Mouse (Mus musculus) intestine, postnatal 0 days (tissue): ENCODE results near the gene H2-D1. TPM values are rescaled to one million over a fixed set of nuclear protein-coding genes. Genes with fewer than 3 reads are reported as not detected.

Source experiments
- ATAC-seq: fragments of 200-750 bp; cut with Nextera tagmentation; 2 replicates; pipeline ENCODE4 v1.8.0; 2017; ENCODE audit warnings: mild to moderate bottlenecking, moderate TSS enrichment, moderate library complexity
- H3K27ac ChIP-seq: fragments of 300-500 bp; sonication (generic); 2 replicates; pipeline ENCODE4 v1.5.1; 2014; ENCODE audit warnings: mild to moderate bottlenecking, low read depth, low read length, moderate library complexity
- H3K27me3 ChIP-seq: fragments of 300-500 bp; sonication (generic); replicated peaks from 2 replicates; pipeline ENCODE4 v1.6.1; 2014; ENCODE audit warnings: low read length, mixed read lengths; ENCODE audit not compliant: control insufficient read depth, insufficient read depth
- H3K36me3 ChIP-seq: fragments of 300-500 bp; sonication (generic); 2 replicates; pipeline ENCODE4 v1.6.1; 2014; ENCODE audit warnings: mild to moderate bottlenecking, moderate library complexity; ENCODE audit not compliant: control insufficient read depth, insufficient read depth
- H3K4me1 ChIP-seq: fragments of 300-500 bp; sonication (generic); replicated peaks from 2 replicates; pipeline ENCODE4 v1.6.1; 2014; ENCODE audit warnings: antibody characterized with exemption, low read length, mixed read lengths; ENCODE audit not compliant: control insufficient read depth, insufficient read depth
- H3K4me2 ChIP-seq: fragments of 300-500 bp; sonication (generic); replicated peaks from 2 replicates; pipeline ENCODE4 v1.6.1; 2014; ENCODE audit warnings: low read depth, mild to moderate bottlenecking, moderate library complexity
- H3K4me3 ChIP-seq: fragments of 300-500 bp; sonication (generic); 2 replicates; pipeline ENCODE4 v1.5.1; 2014; ENCODE audit warnings: low read depth, low read length
- H3K9ac ChIP-seq: fragments of 300-500 bp; sonication (generic); 2 replicates; pipeline ENCODE4 v1.6.1; 2014; ENCODE audit warnings: mild to moderate bottlenecking, low read depth, low read length
- H3K9me3 ChIP-seq: fragments of 300-500 bp; sonication (generic); 2 replicates; pipeline ENCODE4 v1.6.1; 2016; ENCODE audit warnings: mixed run types; ENCODE audit not compliant: control insufficient read depth
- CTCF ChIP-seq: sonication (generic); IDR thresholded peaks from 2 replicates; pipeline ENCODE4 v1.5.1; 2016; ENCODE audit warnings: low read depth, mild to moderate bottlenecking, control low read depth, antibody characterized with exemption, moderate library complexity
- WGBS: fragments of 180-500 bp; shearing (Covaris S2); extraction: QIAGEN DNeasy Blood & Tissue Kit; methylation state at CpG from one replicate; pipeline ENCODE4 v1.1.7; 2014; 5-methylcytosine and 5-hydroxymethylcytosine counted together
- polyA plus RNA-seq: library from polyadenylated mRNA; unstranded; fragments of >200 nt; fragmentation: Nextera tagmentation; extraction: Ambion mirVana; gene quantifications from 2 replicates; pipeline ENCODE4 v1.2.1, GENCODE M21; 2015

H2-D1 gene
- polyA plus RNA-seq, 1 experiment from 2014 or later: 681 TPM

GRCm38 (mm10) chr17:35258492-35259478, 3.7 kb upstream of the H2-D1 start:
- peak; percentile 27; the same call in 1 of the 2 replicates for TF ChIP-seq CTCF
- H3K36me3 ChIP-seq: peaks cover 2% of the 10 kb centered on the region; the same call in 1 of the 2 replicates
- H3K27me3 ChIP-seq: no peaks in the 10 kb centered on the region
- H3K4me2 ChIP-seq: peak overlapping the region; percentile 64
- no peak overlapping the region for H3K9ac ChIP-seq
- 49% methylated on average over 13 of the region's 14 CpGs for WGBS
- H3K9me3 ChIP-seq: no peaks in the 10 kb centered on the region
- no peaks in the 10 kb centered on the region for H3K4me1 ChIP-seq
- ATAC-seq: no peak
- H3K27ac ChIP-seq: no peak overlapping the region
- peak overlapping the region; percentile 32; the same call in 1 of the 2 replicates for H3K4me3 ChIP-seq

GRCm38 (mm10) chr17:35259621-35260020, 2.9 kb upstream of the H2-D1 start:
- Histone ChIP-seq H3K9ac (no peak overlapping the region), H3K4me1 (no peaks in the 10 kb centered on the region), H3K27me3 (no peaks in the 10 kb centered on the region), H3K27ac (no peak overlapping the region), H3K36me3 (no peaks in the 10 kb centered on the region), H3K4me2 (no peak overlapping the region), H3K9me3 (no peaks in the 10 kb centered on the region), H3K4me3 (no peak overlapping the region)
- no peak for ATAC-seq
- 76% methylated on average over 4 of the region's 4 CpGs for WGBS
- no peak for TF ChIP-seq CTCF

- TF ChIP-seq CTCF: no peak
- no peak overlapping the region for H3K9ac ChIP-seq
- no peak overlapping the region for H3K4me3 ChIP-seq
- no peaks in the 10 kb centered on the region for H3K9me3 ChIP-seq
- ATAC-seq: no peak
- no peaks in the 10 kb centered on the region for H3K4me1 ChIP-seq
- peaks cover 8% of the 10 kb centered on the region; the same call in 1 of the 2 replicates for H3K36me3 ChIP-seq
- no peak overlapping the region for H3K27ac ChIP-seq
- H3K4me2 ChIP-seq: no peak overlapping the region
- 73% methylated on average over 13 of the region's 13 CpGs for WGBS
- H3K27me3 ChIP-seq: no peaks in the 10 kb centered on the region
Observed at GRCm38 (mm10) chr17:35261651-35262050, 879 bp upstream of the H2-D1 start.

- Histone ChIP-seq H3K4me2 (peak overlapping the region; percentile 100), H3K4me3 (peak overlapping the region; percentile 84), H3K9me3 (no peaks in the 10 kb centered on the region), H3K9ac (peak overlapping the region; percentile 68), H3K36me3 (peaks cover 13% of the 10 kb centered on the region; the same call in 1 of the 2 replicates), H3K27me3 (no peaks in the 10 kb centered on the region), H3K27ac (peak overlapping the region; percentile 89), H3K4me1 (no peaks in the 10 kb centered on the region)
- ATAC-seq: peak; percentile 42
- under 1% methylated on average over 31 of the region's 31 CpGs for WGBS
- TF ChIP-seq CTCF: no peak
Observed at GRCm38 (mm10) chr17:35263523-35263883, 973 bp downstream of the H2-D1 start.

GRCm38 (mm10) chr17:35267399-35268086, 5.0 kb downstream of the H2-D1 start:
- 62% methylated on average over 1 of the region's 1 CpGs for WGBS
- H3K27me3 ChIP-seq: no peaks in the 10 kb centered on the region
- no peak for TF ChIP-seq CTCF
- H3K9ac ChIP-seq: no peak overlapping the region
- no peak overlapping the region for H3K27ac ChIP-seq
- no peak for ATAC-seq
- H3K4me2 ChIP-seq: no peak overlapping the region
- peaks cover 13% of the 10 kb centered on the region; the same call in 1 of the 2 replicates for H3K36me3 ChIP-seq
- H3K4me1 ChIP-seq: no peaks in the 10 kb centered on the region
- H3K4me3 ChIP-seq: no peak overlapping the region
- H3K9me3 ChIP-seq: no peaks in the 10 kb centered on the region
